Mouse (Mus musculus) R1 (cell line): ENCODE data around the gene Mcub.

Experiments
- DNase-seq: peaks from one replicate; pipeline ENCODE4 v3.0.0-alpha.2; 2018; ENCODE audit warnings: low read depth, low spot score

The Mcub gene

DNA sequence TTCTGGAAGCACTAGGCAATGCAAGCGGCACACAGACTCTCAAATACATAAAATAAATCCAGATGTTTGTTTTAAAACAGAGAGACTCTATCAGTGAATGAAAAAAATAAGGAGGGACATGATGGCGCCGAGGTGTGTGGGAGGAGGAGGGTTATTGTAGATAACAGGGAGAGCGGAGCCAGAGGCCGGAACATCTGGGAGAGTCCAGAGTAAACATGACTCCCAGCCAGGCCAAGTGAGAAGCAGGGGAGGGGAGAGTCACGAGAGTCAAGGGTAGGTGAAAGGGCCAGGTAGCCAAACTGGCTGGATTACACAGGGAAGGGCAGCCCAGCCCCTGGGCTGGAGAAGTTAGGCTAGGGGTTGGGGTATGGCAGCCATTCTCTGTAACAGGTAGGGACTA, 73.4 kb downstream of the Mcub start:
- no peak for DNase-seq

GRCm38 (mm10) chr3:129893143-129893542, 76.9 kb downstream of the Mcub start:
- no peak for DNase-seq

- peak; percentile 18 for DNase-seq
Measured at GRCm38 (mm10) chr3:129892003-129892402, 78.0 kb downstream of the Mcub start.

- DNase-seq = peak; percentile 47
Measured at GRCm38 (mm10) chr3:129887779-129888517, 82.1 kb downstream of the Mcub start.

GRCm38 (mm10) chr3:129886430-129886829, 83.6 kb downstream of the Mcub start:
- no peak for DNase-seq

- DNase-seq = no peak
Measured at GRCm38 (mm10) chr3:129885577-129885976, 84.4 kb downstream of the Mcub start.

- no peak for DNase-seq
Measured at GRCm38 (mm10) chr3:129880925-129881593, 88.9 kb downstream of the Mcub start.

DNA sequence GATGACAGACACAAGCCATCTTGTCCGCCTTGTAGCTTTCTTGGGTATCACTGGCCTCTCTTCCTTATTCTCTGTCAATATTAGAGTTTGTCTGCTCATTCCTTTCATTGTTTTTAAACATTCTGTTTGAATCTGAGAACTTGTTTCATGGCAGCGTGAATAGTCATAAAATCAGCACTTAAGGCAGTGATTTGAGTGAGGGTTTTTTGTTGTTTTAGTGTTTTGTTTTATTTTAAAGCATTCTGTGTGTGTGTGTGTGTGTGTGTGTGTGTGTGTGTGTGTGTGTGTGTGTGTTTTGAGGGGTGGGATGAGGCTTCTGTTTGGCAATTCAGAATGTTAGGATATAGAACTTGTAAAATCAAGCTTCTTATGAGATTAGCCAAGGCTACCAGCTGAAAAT, 90.1 kb downstream of the Mcub start:
- DNase-seq = no peak

DNA sequence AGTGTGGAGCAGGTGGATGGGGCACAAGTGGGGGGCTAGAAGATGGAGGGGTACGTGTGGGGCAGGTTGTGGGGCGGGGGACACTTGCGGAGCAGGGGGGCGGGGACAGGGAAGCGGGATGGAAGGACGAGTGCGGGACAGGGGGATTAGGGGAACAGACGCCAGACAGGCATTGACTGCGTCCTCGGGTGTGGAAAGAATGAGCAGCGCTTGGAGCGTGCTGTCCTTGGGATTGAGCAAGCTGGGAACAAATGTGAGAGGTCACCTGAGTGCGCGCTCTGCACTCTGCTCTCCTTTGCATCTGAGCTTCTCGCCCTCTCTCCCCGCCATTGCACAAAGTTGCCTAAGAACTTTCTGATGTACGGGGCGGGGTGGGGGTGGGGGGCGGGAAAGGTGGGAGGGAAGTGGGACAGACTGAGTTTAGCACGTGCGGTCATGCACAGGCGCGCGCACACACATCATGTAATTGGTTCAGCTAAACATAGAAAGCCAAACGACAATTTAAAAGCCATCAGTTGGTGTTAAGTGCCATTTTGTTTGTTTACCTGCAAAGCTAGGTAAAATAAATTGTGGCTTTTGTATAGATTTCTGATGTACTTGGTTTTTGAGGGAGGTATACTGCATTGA, 90.8 kb downstream of the Mcub start:
- peak; percentile 65 for DNase-seq

DNA sequence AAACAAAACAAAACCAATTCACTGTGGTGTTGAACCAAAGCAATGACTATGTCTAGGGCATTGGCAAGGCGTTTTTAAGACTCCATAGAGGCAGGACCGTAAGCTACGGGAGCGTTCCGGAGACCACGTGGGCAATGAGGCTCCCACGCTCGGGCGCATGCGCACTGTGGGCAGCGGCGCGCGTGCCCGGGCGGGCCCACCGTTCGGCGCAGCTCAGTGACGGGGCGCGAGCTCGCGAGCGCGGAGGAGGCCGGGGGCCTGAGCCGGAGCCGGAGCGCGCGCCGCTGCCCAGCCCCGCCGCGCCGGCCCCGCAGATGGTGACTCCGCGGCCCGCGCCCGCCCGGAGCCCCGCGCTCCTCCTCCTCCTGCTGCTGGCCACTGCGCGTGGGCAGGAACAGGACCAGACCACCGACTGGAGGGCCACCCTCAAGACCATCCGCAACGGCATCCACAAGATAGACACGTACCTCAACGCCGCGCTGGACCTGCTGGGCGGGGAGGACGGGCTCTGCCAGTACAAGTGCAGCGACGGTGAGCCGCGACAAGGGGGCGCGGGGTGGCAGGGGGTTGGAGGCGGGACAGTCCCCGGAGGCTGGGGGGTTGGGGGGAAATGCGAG, 91.5 kb downstream of the Mcub start, which contains the start of gene Pla2g12a:
Gene Pla2g12a, plus strand, starts transcription at position 202 of the 617 bp plus-strand sequence.
- peak; percentile 79 for DNase-seq

DNA sequence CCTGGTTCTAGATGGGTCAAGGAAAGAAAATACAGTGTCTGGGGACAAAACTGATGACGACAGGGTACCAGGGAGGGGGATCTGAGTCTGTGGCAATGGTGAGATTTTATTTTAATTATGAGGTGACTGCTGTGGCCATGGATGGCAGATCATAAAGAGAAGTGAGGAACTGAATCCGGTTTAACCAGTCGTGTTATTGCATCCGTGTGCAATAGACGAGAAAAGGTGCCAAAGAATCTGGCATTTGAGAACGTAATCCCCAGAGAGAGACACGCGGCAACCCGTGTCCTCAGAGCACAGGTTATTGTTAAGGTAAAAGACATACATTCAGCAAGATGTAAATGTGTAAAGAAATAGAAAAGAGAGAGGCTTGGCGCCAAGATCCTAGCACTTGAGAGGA, 92.7 kb downstream of the Mcub start:
- DNase-seq = no peak
